Mouse (Mus musculus) lung, adult 2 months (tissue): ENCODE data around the gene Cep135. TPM values are rescaled to one million over a fixed set of nuclear protein-coding genes. Genes with fewer than 3 reads are reported as not detected.

Experiments
- DNase-seq: peaks from one replicate; pipeline ENCODE4 v3.0.0; 2022
- H3K4me1 ChIP-seq: fragments of 200-500 bp; 2 replicates; pipeline ENCODE4 v1.6.1; 2011; ENCODE audit warnings: low read length; ENCODE audit not compliant: control insufficient read depth, insufficient read depth
- H3K4me3 ChIP-seq: fragments of 200-500 bp; replicated peaks from 2 replicates; pipeline ENCODE3; 2011; ENCODE audit warnings: low read depth, mild to moderate bottlenecking, control low read depth, low read length; ENCODE audit errors: extremely low read depth
- CTCF ChIP-seq: fragments of 200-500 bp; IDR thresholded peaks from 2 replicates; pipeline ENCODE4 v1.5.1; 2011; ENCODE audit warnings: mild to moderate bottlenecking, low read length, control low read depth; ENCODE audit not compliant: insufficient read depth
- POLR2A ChIP-seq: fragments of 200-500 bp; IDR thresholded peaks from 2 replicates; pipeline ENCODE4 v1.6.1; 2011; ENCODE audit warnings: low read depth, mild to moderate bottlenecking, control low read depth, low read length, borderline replicate concordance; ENCODE audit errors: extremely low read depth
- WGBS: fragments of 180-500 bp; shearing (Covaris S2); methylation state at CpG from one replicate; pipeline ENCODE4 v1.1.7; 2018; 5-methylcytosine and 5-hydroxymethylcytosine counted together
- polyA plus RNA-seq: library from polyadenylated mRNA; depleted of rRNA; stranded (reverse); fragments of >200 nt; gene quantifications from 2 replicates; pipeline ENCODE4 v1.2.3, GENCODE M21; 2012; rRNA removed

Cep135 gene
- polyA plus RNA-seq, 1 experiment, result 1.8 TPM

DNA sequence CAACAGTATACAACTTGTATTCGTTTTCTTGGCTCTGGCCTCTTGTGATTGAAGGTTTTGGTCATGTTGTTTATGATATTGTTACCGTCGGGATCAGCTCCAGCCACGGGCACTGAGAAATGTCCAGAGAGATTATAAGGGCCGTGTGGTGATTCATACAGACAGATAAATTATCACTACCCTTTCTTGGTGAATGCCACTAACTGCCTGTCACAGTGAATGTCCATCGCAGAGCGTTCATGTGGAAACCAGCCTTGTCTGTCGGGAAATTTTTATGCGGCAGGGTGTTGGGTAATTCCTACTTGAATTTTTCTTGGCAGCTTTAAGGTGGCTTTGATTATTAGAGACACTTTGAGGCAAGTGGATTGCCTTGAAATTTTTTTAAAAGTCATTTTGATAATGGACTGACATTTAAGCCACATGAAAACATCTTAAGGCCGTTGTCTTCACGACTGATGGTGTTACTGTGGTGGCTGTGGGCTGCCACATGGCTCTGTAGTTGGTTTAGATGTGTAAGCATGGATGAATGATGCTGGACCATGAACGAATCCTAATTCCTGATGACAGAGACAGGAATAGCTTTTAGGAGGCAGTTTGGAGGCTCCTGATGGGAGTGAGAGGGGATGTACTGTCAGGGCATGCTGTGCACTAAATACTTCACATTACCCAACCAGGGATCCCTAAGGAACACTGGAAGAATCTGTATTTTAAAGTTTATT is 103.4 kb downstream of the Cep135 start:
- 71% methylated on average over 12 of the region's 12 CpGs for WGBS
- DNase-seq, result no peak
- TF ChIP-seq POLR2A (no peak), CTCF (no peak)
- no peak overlapping the region for H3K4me3 ChIP-seq
- no peaks in the 10 kb centered on the region for H3K4me1 ChIP-seq

Other genes starting within 250 kb of the Cep135 start
- 2.9 TPM in 1 of 2 replicates, not detected in the other for gene Nmu, start 224.9 kb upstream of the Cep135 start, polyA plus RNA-seq
- not detected in 2 replicates for gene Gm7271, start 104.7 kb upstream of the Cep135 start, polyA plus RNA-seq
- 16.1 and 26.3 TPM in 2 replicates for gene Exoc1, start 59.4 kb upstream of the Cep135 start, polyA plus RNA-seq
- gene C530008M17Rik, start 67.8 kb downstream of the Cep135 start, polyA plus RNA-seq, result 4.9 and 6.0 TPM in 2 replicates